Mouse (Mus musculus): ENCODE measurements around the gene Tmc8.

DNA sequence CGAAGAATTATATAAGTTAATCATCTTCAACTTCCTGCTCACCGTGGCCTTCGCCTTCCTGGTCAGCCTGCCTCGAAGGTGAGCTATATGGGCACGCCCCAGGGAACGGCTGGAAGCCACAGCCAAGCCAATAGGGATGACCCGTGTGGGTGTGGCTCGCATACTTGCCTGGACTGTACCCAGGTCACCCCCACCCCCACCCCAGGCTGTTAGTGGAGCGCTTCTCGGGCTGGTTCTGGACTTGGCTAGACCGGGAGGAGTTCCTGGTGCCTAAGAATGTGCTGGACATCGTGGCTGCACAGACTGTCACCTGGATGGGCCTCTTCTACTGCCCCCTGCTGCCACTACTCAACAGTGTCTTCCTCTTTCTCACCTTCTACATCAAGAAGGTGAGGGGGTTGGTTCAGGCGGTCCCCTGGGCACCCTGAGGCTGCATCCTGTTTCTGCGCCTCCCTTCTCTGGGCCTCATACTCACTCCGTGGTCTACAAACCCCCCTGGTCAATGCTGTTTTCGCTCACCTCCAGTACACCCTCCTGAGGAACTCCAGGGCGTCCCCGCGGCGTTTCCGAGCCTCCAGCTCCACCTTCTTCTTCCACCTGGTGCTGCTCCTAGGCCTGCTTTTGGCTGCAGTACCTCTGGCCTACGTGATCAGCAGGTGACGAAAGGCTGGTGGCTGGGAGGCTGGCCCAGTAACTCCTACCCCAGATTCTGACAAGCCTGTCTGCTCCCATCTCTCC, 9.0 kb downstream of the Tmc8 start:
- TF ChIP-seq GATA1 (IDR thresholded peaks at IDR 0.05; ENCODE audit: borderline replicate concordance, low read length), result no peak
- TF ChIP-seq FLI1 (IDR thresholded peaks at IDR 0.05; ENCODE audit: low read length), result no peak

Data from megakaryocyte, embryonic 14.5 days (primary cell).